Mouse (Mus musculus) kidney, adult 2 months (tissue): ENCODE data around the gene Gm11127.
"Not testable (repeated sequence)": the region's sequence is repeated elsewhere in the genome, so short reads cannot be mapped to it uniquely, and the experiment has no call there.

Experiments
- CTCF ChIP-seq: fragments of 200-500 bp; conservative IDR thresholded peaks from 2 replicates; pipeline ENCODE4 v1.5.1; 2011; ENCODE audit warnings: low read depth, mild to moderate bottlenecking, control low read depth, low read length, moderate library complexity, mixed read lengths; ENCODE audit not compliant: insufficient read depth, insufficient read length
- POLR2A ChIP-seq: fragments of 200-500 bp; IDR thresholded peaks from one replicate; pipeline ENCODE4 v1.6.1; 2011; ENCODE audit warnings: low read depth, low read length, control low read depth

DNA sequence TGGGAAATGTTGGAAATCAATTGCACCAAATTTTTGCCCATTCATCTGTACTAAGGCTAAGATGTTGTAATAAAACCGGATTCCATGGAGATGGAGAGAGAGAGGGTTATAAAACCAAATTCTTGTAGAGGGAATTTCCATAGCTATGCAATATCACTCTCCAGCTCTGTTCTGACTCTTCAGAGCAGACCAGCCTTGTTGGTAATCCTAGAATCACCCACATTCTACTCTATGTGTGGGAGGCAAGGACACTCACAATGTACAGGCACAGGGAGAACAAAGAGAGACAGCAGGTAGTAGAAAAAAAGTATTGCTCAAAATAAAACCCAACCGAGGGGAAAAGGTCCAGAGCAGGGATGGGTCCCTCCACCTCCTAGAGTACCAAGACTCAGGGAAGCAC, 33.8 kb upstream of the Gm11127 start:
- TF ChIP-seq POLR2A, CTCF: not testable (repeated sequence)
